Mouse (Mus musculus) layer of hippocampus, postnatal 25 days (tissue): ENCODE results near the gene Sirpa. TPM values are rescaled to one million over a fixed set of nuclear protein-coding genes. Genes with fewer than 3 reads are reported as not detected.
A peak's percentile ranks its signal among the peaks of the same experiment; 100 is the strongest.

Source experiments
- DNase-seq, 2 experiments: peaks; one replicate each; pipeline ENCODE4 v3.0.0; 2022; ENCODE audit warnings: mixed read lengths in 2 of 2, low spot score in 1 of 2; ENCODE audit errors: extremely low spot score in 1 of 2
- total RNA-seq, 2 experiments: library from RNA; stranded (reverse); gene quantifications; 2 replicates each; pipeline ENCODE4 v1.2.3; 2021

Gene Sirpa
- total RNA-seq, 2 experiments from 2014 or later: 284 to 286 TPM

DNA sequence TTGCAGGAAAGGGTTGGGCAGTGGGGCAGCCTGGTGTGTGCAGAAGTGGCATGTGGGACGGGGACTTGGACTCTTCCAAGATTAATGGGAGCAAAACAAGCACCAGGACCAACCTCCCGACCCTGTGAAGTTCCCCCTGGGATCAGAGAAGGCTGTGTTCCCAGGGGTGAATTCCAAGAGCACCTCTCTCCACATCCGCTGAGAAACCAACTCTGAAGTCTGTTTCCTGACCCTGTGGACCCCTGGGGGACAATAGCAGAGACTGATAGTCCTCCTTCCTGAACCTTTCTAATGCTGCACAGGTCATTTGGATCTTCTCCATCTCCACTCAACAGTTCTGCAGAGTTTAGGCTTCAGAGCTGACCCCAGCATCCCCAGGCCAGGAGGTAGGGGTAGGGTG, 10.8 kb upstream of the Sirpa start:
- no peak for DNase-seq

- no peak for DNase-seq
These were observed 10.4 kb upstream of the Sirpa start for GRCm38 (mm10) chr2:129582261-129582660.

DNA sequence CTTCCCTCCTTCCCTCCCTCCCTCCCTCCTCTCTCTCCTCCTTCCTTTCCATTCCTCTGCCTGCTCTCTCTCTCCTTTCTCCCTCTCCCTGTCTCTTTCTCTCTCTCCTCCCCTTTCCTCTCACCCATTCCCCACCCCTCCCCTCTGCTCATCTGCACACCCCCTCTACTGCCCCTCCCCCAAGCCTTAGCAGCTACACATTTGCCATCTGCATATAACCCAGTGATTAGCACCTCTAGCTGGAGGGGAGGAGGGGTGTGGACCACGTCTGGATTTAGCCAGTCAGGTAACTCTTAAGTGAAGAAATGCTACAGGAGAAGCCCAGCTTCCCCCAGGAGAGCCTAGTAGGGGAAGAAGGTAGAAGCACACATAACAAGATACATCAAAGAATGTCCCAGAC, 7.7 kb upstream of the Sirpa start:
- DNase-seq: no peak

DNA sequence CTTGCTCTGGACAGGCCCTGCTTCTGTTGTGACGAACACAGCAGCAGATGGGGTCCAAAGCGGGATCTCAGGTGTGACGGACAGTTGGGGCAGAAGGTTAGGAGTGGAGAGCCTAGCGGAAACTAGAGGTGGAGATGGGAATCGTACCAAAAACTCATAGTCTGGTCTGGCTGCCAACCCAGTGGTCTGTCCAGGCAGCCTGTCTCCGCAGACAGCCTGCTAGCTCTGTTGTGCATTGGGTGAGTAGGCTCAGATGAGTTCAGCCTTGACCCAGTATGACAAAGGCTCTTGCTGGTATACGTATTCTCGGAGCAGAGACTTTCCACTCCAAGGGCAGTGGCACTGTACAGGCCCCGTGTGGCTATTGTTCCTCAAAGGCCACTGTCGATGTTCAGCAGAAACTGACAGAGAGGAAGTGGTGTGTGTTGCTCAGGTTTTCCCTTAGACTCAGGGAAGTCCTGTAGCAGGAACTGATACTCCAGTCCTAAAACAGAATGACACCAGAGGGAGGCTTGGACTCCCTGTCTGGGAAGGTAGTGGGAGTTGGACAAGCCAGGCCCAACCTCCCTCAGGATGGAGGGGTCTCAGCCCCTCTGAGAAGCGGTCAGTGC, 6.6 kb upstream of the Sirpa start:
- DNase-seq: no peak

DNA sequence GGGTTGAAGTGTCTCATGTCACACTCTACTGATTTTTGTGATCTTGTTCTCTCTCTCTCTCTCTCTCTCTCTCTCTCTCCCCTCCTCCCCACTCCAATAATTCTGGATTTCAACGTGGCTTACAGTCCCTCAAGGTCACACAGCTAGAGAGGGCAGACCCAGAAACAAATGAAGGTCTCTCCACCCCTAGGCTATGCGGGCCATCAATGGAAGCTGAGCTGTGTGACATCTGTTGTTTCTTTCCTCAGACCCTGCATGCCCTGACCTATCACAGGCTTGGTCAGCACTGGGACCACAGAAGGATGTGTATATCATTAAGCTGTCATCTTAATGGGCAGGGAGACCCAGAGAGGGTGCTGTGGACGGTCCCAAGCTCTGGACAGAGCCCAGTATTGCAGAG, 5.4 kb upstream of the Sirpa start:
- no peak for DNase-seq

GRCm38 (mm10) chr2:129587825-129588251, 4.8 kb upstream of the Sirpa start:
- DNase-seq: no peak

DNA sequence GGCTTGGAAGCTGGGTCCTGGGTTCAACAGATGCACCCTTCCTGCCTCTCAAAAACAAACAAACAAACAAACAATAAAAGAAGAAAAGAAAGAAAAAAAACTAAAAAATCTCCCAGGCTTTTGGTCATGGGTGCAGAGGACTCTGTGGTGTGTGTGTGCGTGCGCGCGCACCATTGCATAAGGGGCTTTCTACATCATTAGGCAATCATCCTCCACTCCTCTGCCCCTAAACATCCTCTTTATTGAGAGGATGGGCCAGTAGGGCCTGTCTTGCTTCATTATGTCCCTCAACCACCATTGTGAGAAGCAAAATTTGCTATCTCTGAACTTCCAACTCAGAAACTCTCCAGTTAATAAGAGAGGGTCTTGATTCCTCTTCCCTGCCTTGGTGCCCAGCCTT, 738 bp upstream of the Sirpa start:
- DNase-seq: no peak

DNA sequence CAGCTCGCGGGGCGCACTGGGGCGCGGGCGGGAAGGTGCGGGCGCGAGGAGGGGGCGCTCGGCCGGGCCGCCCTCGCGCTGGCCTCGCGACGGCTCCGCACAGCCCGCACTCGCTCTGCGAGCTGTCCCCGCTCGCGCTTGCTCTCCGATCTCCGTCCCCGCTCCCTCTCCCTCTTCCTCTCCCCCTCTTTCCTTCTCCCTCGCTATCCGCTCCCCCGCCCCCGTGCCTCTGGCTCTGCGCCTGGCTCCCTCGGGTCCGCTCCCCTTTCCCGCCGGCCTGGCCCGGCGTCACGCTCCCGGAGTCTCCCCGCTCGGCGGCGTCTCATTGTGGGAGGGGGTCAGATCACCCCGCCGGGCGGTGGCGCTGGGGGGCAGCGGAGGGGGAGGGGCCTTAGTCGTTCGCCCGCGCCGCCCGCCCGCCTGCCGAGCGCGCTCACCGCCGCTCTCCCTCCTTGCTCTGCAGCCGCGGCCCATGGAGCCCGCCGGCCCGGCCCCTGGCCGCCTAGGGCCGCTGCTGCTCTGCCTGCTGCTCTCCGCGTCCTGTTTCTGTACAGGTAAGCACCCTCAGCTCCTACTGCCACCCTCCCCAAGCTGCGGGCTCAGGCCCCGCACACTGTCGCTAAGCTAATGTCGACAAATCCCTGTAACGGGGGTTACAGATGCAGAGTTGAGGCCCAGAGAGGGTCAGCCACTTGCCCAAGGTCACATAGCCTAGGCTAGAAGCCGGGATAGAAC, 673 bp downstream of the Sirpa start:
- DNase-seq: peak; percentile 76 to 83

DNA sequence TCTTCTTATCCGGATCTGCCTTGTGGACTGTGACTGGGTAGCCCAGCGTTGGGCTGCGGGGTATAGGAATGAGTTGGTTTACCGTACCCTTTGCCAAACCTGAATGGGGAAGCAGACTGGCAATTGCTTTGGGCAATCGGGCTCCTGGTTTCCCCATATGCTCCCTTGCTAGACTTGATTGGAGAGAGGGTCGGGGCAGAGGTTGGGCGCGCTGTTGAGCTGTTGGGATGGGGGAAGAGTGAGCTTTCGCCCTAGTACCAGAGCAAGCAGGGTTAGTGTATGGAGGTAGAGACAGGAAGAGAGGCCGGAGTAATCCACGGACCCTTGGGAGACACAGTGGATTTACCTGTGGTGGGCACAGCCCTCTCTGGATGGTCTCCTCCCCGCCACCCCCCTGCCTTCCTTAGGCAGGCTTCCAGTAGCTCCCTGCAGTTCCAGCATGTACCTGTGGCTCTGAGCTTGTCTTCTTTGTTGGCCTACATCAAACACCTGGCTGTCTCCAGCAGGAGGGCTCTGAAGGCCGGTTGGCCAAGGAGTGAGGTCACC, 1.3 kb downstream of the Sirpa start:
- DNase-seq: no peak

DNA sequence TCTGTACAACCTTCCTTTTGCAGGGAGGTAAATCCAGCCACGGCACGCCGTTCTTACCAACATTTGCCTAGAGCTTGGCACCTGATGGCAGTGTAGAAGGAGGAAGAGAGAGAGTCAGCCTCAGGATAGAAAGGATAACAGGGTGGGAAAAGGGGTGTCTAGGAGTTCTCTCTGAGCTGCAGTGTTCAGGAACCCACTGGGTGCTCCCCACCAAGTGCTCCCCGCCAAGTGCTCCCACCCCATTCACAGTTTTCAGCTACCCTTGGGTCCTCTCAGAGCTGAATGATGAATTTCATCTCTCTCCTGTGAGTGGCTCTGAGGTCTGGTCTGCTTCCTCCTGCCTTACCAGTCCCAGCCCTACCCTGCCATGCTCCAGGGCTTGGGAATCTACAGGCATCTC, 1.9 kb downstream of the Sirpa start:
- no peak for DNase-seq

DNA sequence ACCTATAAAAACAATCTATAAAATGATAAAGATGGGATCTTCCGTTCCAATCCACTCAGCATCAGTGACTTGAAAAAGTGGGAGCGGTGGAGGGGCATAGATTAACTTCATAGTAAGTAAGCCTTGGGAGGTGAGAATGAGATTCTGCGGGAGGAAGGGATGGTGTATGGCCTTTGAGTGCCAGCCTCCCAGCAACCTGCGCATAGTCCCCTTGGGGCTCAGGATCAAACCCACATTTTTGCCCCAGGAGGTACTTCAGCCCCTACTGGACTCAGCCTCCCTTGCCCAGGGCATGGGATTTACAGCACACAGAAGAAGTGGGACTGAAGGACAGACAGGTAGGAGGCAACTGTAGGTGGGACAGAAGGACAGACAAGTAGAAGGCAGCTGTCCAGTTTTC, 2.6 kb downstream of the Sirpa start:
- no peak for DNase-seq

GRCm38 (mm10) chr2:129595661-129596209, 3.1 kb downstream of the Sirpa start:
- no peak for DNase-seq

DNA sequence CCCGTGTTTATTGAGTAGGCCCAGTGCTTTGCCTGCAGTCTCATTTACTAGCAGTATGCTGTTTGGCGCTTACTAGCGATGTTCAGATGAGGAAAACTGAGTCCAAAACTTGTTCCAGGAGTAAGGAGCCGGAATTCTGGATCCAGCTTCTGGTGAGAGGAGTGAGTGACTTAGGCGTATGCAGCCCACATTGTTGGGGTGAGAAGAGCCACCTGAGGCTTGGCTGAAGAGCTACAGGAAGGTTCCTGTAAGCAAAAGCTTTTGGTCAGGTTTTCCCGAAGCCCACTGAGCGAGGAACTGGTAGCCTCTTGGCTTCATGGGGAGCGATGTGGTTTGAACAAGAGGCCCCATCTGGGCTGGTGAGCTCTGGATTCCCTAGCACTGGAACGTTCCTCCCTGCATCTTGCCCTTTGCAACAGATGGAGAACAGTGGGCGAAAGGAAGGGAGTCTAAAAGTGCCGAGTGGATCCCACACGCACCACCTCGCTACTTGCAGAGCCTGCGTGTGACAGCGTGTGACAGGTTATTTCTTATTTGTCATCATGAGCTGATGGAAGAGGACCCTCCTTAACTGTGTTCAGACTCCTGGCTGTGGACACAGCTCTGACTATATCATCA, 4.0 kb downstream of the Sirpa start:
- no peak for DNase-seq

DNA sequence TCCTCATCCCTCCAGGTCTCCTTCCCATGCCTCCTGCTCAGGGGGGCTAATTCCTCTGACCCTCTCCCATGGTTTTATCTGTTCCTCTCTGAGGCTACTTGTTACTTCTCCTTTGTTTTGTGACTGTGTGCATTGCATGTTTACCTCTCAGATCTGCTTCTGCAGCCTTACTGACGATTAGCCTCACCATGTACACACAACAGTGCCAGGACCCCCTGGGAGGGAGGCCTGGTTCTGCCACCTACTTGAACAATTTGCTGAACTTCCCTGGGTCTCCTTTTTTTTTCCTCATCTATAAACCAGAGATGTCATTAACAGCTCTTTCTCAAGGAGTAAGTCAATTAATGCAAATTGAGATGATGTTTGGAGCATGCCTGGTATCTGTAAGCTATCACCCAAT, 4.9 kb downstream of the Sirpa start:
- no peak for DNase-seq

GRCm38 (mm10) chr2:129598094-129598493, 5.5 kb downstream of the Sirpa start:
- DNase-seq: no peak

- DNase-seq: no peak
These were observed 6.8 kb downstream of the Sirpa start for GRCm38 (mm10) chr2:129599231-129600084.

GRCm38 (mm10) chr2:129601059-129601650, 8.5 kb downstream of the Sirpa start:
- no peak for DNase-seq

DNA sequence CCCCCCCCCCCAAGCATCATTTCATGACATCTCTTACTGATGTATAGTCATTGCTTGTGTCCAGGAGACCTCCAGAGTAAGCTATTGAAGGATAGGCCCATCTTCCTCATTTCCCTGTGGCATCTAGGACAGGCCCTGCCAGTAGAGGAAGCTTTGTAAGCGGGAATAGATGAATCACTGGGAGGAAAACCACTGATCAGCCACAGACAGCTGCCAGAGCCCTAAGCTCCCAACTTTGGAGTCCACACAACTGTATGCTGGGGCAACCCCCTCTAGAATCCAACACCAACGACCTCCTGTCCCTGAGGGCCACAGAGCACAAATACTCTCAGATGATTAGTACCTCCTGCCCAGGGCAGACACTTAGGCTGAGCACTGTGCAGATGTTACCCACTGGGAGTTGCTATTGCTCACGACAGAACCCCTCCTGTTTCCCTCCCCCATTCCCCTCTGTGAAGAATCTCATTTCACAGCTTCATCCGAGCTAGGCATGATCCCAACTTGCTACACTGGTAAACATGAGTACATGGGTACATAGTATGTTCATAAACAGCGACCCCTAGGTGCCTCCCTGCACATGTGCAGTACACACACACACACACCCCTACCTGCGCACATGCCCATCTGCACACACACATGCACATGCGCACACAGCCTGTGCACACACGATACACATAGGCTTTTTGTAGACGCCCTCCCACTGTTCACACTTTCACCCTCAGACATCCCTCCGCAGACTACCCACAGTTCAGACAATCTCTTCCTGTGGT, 9.4 kb downstream of the Sirpa start:
- no peak for DNase-seq

DNA sequence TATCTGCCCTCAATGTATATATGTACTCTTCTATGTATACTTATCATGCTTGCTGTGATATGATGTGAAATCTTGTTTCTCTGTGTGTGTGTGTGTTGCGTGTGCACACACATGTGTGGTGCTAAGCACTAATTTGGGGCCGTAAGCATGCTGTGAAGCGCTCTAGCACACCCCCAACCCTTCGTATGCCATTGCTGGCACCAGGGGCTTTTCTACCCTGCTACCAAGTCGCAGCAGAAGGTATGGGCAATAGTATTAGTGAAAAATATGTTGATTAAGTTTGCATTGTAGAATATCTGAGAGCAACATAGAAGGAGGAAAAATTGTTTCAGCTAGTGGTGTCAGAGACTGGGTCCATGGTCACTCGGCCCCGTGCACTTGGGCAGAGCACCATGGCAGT, 10.2 kb downstream of the Sirpa start:
- DNase-seq: no peak
